Mouse (Mus musculus): ENCODE data around the gene Pms2. TPM values are rescaled to one million over a fixed set of nuclear protein-coding genes. Genes with fewer than 3 reads are reported as not detected.

Pms2 gene
- polyA plus RNA-seq, 1 experiment from 2014 or later: 33.4 TPM

- Histone ChIP-seq H3K9ac (no peak overlapping the region), H3K4me1 (no peaks in the 10 kb centered on the region), H3K4me2 (no peak overlapping the region), H3K9me3 (replicated peaks) (no peaks in the 10 kb centered on the region), H3K27ac (no peak overlapping the region), H3K36me3 (ENCODE audit: poor library complexity, severe bottlenecking) (no peaks in the 10 kb centered on the region), H3K27me3 (no peaks in the 10 kb centered on the region), H3K4me3 (no peak overlapping the region)
- no peak for ATAC-seq
- 65% methylated on average over 2 of the region's 2 CpGs for WGBS
These were observed 65.8 kb downstream of the Pms2 start for GRCm38 (mm10) chr5:143975631-143975933.

DNA sequence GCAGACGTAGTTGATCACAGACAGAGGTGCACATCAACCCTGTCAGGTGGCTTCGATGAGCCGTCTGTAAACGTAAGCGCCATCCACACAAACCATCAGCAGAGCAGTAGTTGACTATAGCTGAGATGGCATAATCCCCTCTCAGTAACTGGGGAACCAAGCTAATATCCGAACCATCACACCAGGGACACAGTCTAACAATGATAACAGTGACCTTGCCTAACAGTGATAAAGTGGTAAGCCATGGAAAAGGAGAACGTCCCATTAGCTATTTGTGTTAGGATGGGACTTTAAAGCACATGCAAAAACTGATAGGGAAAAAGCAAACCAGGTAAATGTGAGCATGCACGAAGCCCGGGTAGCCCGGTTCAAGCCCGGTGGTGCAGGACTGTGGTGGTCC, 66.5 kb downstream of the Pms2 start:
- Histone ChIP-seq H3K9me3 (replicated peaks) (no peaks in the 10 kb centered on the region), H3K9ac (no peak overlapping the region), H3K4me2 (no peak overlapping the region), H3K27ac (no peak overlapping the region), H3K36me3 (ENCODE audit: poor library complexity, severe bottlenecking) (no peaks in the 10 kb centered on the region), H3K4me3 (no peak overlapping the region), H3K27me3 (no peaks in the 10 kb centered on the region), H3K4me1 (0 out of 2 replicates have a peak, but pooled peaks cover 4% of the 10 kb centered on the region)
- 92% methylated on average over 11 of the region's 11 CpGs for WGBS
- ATAC-seq: no peak

GRCm38 (mm10) chr5:143976726-143977431, 67.1 kb downstream of the Pms2 start:
- WGBS: 81% methylated on average over 16 of the region's 16 CpGs
- Histone ChIP-seq H3K4me2 (no peak overlapping the region), H3K27ac (no peak overlapping the region), H3K4me3 (no peak overlapping the region), H3K9me3 (replicated peaks) (no peaks in the 10 kb centered on the region), H3K27me3 (no peaks in the 10 kb centered on the region), H3K9ac (no peak overlapping the region), H3K36me3 (ENCODE audit: poor library complexity, severe bottlenecking) (no peaks in the 10 kb centered on the region), H3K4me1 (0 out of 2 replicates have a peak, but pooled peaks cover 4% of the 10 kb centered on the region)
- no peak for ATAC-seq

GRCm38 (mm10) chr5:143980858-143981257, 71.1 kb downstream of the Pms2 start:
- Histone ChIP-seq H3K9ac (no peak overlapping the region), H3K27me3 (no peaks in the 10 kb centered on the region), H3K4me1 (0 out of 2 replicates have a peak, but pooled peaks cover 4% of the 10 kb centered on the region), H3K36me3 (ENCODE audit: poor library complexity, severe bottlenecking) (peaks cover 19% of the 10 kb centered on the region), H3K9me3 (replicated peaks) (no peaks in the 10 kb centered on the region), H3K4me3 (no peak overlapping the region), H3K27ac (no peak overlapping the region), H3K4me2 (no peak overlapping the region)
- 0 out of 2 replicates have a peak, but pooled peaks have one; percentile 24 for ATAC-seq
- 28% methylated on average over 9 of the region's 9 CpGs for WGBS

DNA sequence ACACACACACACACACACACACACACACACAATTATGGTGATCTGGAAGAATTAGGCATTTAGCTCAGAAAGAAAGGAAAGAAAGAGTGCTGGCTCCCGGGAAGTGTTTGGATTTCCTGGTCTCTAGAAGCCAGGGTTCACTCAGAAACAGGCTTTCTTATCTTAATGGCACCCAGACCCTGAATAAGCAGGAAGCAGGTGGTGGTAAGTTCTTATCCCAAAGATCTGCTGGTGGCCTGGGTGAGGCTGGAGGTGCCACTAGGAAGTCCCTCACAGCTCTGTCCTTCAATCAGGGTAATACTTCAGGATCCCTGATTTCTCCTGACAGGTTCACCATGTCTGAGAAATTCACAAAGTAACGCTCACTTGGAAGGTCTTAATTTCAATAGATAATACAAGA, 72.6 kb downstream of the Pms2 start:
- H3K4me2 ChIP-seq: no peak overlapping the region
- no peak overlapping the region for H3K27ac ChIP-seq
- H3K9me3 ChIP-seq (replicated peaks): no peaks in the 10 kb centered on the region
- H3K9ac ChIP-seq: no peak overlapping the region
- H3K4me3 ChIP-seq: no peak overlapping the region
- WGBS: 82% methylated on average over 2 of the region's 2 CpGs
- no peak for ATAC-seq
- peaks cover 33% of the 10 kb centered on the region for H3K36me3 ChIP-seq (ENCODE audit: poor library complexity, severe bottlenecking)
- H3K27me3 ChIP-seq: no peaks in the 10 kb centered on the region
- H3K4me1 ChIP-seq: 0 out of 2 replicates have a peak, but pooled peaks cover 4% of the 10 kb centered on the region

Other genes starting within 250 kb of the Pms2 start
- gene Usp42, start 177.7 kb upstream of the Pms2 start, polyA plus RNA-seq (2015; fragmentation: Nextera tagmentation; extraction: Ambion mirVana): 27.4 and 31.1 TPM in 2 replicates
- 44.9 and 45.6 TPM in 2 replicates for gene Eif2ak1, start 92.2 kb upstream of the Pms2 start, polyA plus RNA-seq (2015; fragmentation: Nextera tagmentation; extraction: Ambion mirVana)
- 0.20 and 0.52 TPM in 2 replicates for gene Ankrd61, start 12.3 kb upstream of the Pms2 start, polyA plus RNA-seq (2015; fragmentation: Nextera tagmentation; extraction: Ambion mirVana)
- gene Aimp2, start 117 bp upstream of the Pms2 start, polyA plus RNA-seq (2015; fragmentation: Nextera tagmentation; extraction: Ambion mirVana): 91.7 and 96.1 TPM in 2 replicates
- gene Gm42421, start 18.2 kb downstream of the Pms2 start, polyA plus RNA-seq (2015; fragmentation: Nextera tagmentation; extraction: Ambion mirVana): 1.5 TPM in 2 replicates
- 1.5 and 2.1 TPM in 2 replicates for gene Rsph10b, start 23.1 kb downstream of the Pms2 start, polyA plus RNA-seq (2015; fragmentation: Nextera tagmentation; extraction: Ambion mirVana)
- 98.5 and 99.6 TPM in 2 replicates for gene Ccz1, start 104.9 kb downstream of the Pms2 start, polyA plus RNA-seq (2015; fragmentation: Nextera tagmentation; extraction: Ambion mirVana)
- not detected in 2 replicates for gene Ocm, start 116.7 kb downstream of the Pms2 start, polyA plus RNA-seq (2015; fragmentation: Nextera tagmentation; extraction: Ambion mirVana)
- 6.3 and 6.9 TPM in 2 replicates for gene Lmtk2, start 190.5 kb downstream of the Pms2 start, polyA plus RNA-seq (2015; fragmentation: Nextera tagmentation; extraction: Ambion mirVana)

Measured in forebrain, embryonic 13.5 days (tissue).